Mouse (Mus musculus) erythroblast, embryonic 14.5 days (primary cell): Measurements from ENCODE around the gene Fscn2. TPM values are rescaled to one million over a fixed set of nuclear protein-coding genes. Genes with fewer than 3 reads are reported as not detected.
"Not testable (repeated sequence)": the region's sequence is repeated elsewhere in the genome, so short reads cannot be mapped to it uniquely, and the experiment has no call there.

Experiments used
- H3K27me3 ChIP-seq: 2 replicates; pipeline ENCODE4 v1.6.1; 2012; ENCODE audit warnings: inconsistent platforms; ENCODE audit not compliant: control insufficient read depth
- H3K36me3 ChIP-seq: 2 replicates; pipeline ENCODE4 v1.6.1; 2012; ENCODE audit warnings: mild to moderate bottlenecking, inconsistent platforms; ENCODE audit not compliant: control insufficient read depth
- H3K4me1 ChIP-seq: 2 replicates; pipeline ENCODE4 v1.6.1; 2012; ENCODE audit warnings: inconsistent platforms; ENCODE audit not compliant: control insufficient read depth
- H3K4me3 ChIP-seq: replicated peaks from 2 replicates; pipeline ENCODE3; 2012; ENCODE audit warnings: moderate library complexity, mild to moderate bottlenecking, inconsistent platforms
- H3K9me3 ChIP-seq: 2 replicates; pipeline ENCODE4 v1.6.1; 2012; ENCODE audit warnings: low read length, inconsistent platforms, mixed read lengths; ENCODE audit not compliant: control insufficient read depth
- GATA1 ChIP-seq: IDR thresholded peaks from 2 replicates; pipeline ENCODE4 v1.6.1; 2012; ENCODE audit warnings: low read length, inconsistent platforms, mixed read lengths
- TAL1 ChIP-seq: IDR thresholded peaks from 3 replicates; pipeline ENCODE4 v1.6.1; 2012; ENCODE audit warnings: low read length, inconsistent platforms, mixed read lengths
- polyA plus RNA-seq: library from polyadenylated mRNA; stranded (reverse); fragments of >175 nt; gene quantifications from 2 replicates; pipeline ENCODE4 v1.2.3, GENCODE M21; 2012

Fscn2 gene
- polyA plus RNA-seq, 1 experiment = not detected

GRCm38 (mm10) chr11:120349986-120350702, 11.2 kb upstream of the Fscn2 start:
- peaks cover 84% of the 10 kb centered on the region for H3K4me1 ChIP-seq
- TF ChIP-seq TAL1 (no peak), GATA1 (no peak)
- peaks cover 15% of the 10 kb centered on the region for H3K36me3 ChIP-seq
- H3K9me3 ChIP-seq = no peaks in the 10 kb centered on the region
- peaks cover 36% of the 10 kb centered on the region for H3K27me3 ChIP-seq
- H3K4me3 ChIP-seq = peak overlapping the region; percentile 97

- TF ChIP-seq TAL1 (no peak), GATA1 (no peak)
- peaks cover 36% of the 10 kb centered on the region for H3K27me3 ChIP-seq
- H3K4me1 ChIP-seq = peaks cover 86% of the 10 kb centered on the region
- peaks cover 11% of the 10 kb centered on the region for H3K36me3 ChIP-seq
- H3K9me3 ChIP-seq = no peaks in the 10 kb centered on the region
- H3K4me3 ChIP-seq = no peak overlapping the region
Measured at GRCm38 (mm10) chr11:120350711-120351110, 10.6 kb upstream of the Fscn2 start.

GRCm38 (mm10) chr11:120351250-120352092, 9.9 kb upstream of the Fscn2 start:
- Histone ChIP-seq H3K4me1 (peaks cover 92% of the 10 kb centered on the region), H3K36me3 (peaks cover 8% of the 10 kb centered on the region), H3K9me3 (no peaks in the 10 kb centered on the region), H3K27me3 (peaks cover 36% of the 10 kb centered on the region), H3K4me3 (no peak overlapping the region)
- TF ChIP-seq GATA1 (no peak), TAL1 (no peak)

- H3K4me3 ChIP-seq, H3K36me3 ChIP-seq, H3K9me3 ChIP-seq: not testable (repeated sequence)
- H3K4me1 ChIP-seq = peaks cover 94% of the 10 kb centered on the region
- H3K27me3 ChIP-seq = peaks cover 36% of the 10 kb centered on the region
Measured at GRCm38 (mm10) chr11:120352093-120352350, 9.3 kb upstream of the Fscn2 start.

GRCm38 (mm10) chr11:120352571-120353290, 8.6 kb upstream of the Fscn2 start:
- peaks cover 36% of the 10 kb centered on the region for H3K27me3 ChIP-seq
- H3K4me3 ChIP-seq = peak overlapping the region; percentile 65
- no peaks in the 10 kb centered on the region for H3K9me3 ChIP-seq
- H3K4me1 ChIP-seq = peaks cover 91% of the 10 kb centered on the region
- H3K36me3 ChIP-seq = no peaks in the 10 kb centered on the region; the same call in 1 of the 2 replicates
- TF ChIP-seq GATA1 (no peak), TAL1 (no peak)

- H3K36me3 ChIP-seq = no peaks in the 10 kb centered on the region; the same call in 1 of the 2 replicates
- TF ChIP-seq TAL1 (no peak), GATA1 (peak; percentile 27; the same call in 1 of the 2 replicates)
- H3K27me3 ChIP-seq = peaks cover 35% of the 10 kb centered on the region
- H3K9me3 ChIP-seq = no peaks in the 10 kb centered on the region
- H3K4me3 ChIP-seq = peak overlapping the region; percentile 65
- peaks cover 93% of the 10 kb centered on the region for H3K4me1 ChIP-seq
Measured at GRCm38 (mm10) chr11:120353500-120354303, 7.6 kb upstream of the Fscn2 start.

- TF ChIP-seq TAL1 (no peak), GATA1 (no peak)
- no peaks in the 10 kb centered on the region; the same call in 1 of the 2 replicates for H3K36me3 ChIP-seq
- no peaks in the 10 kb centered on the region for H3K9me3 ChIP-seq
- H3K27me3 ChIP-seq = peaks cover 26% of the 10 kb centered on the region
- H3K4me1 ChIP-seq = peaks cover 84% of the 10 kb centered on the region
- H3K4me3 ChIP-seq = peak overlapping the region; percentile 58
Measured at GRCm38 (mm10) chr11:120354304-120355276, 6.7 kb upstream of the Fscn2 start.
